Mouse (Mus musculus): ENCODE measurements around the gene Egf.

DNA sequence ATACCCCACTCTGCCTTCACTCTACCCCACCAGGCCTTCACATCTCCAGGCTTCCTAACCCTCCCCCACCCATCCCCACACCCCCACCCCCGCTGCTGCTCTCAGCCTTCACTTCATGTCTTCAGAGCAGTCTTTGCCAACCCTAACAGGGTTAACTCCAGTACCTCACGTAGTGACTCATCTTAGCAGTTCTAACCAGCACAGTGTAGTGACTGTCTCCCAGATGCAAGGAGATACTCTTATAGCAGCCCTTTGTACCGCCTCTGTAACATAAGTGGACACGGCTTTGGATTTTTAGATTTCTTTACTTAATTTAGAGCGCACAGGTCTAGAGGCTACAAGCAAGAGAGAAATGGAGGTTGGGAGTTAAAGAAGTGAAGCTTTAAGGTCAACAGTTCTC, 106.5 kb downstream of the Egf start:
- no peak for TF ChIP-seq CTCF (IDR thresholded peaks at IDR 0.05; ENCODE audit: borderline replicate concordance, insufficient read depth, low read depth, low read length)
- TF ChIP-seq POLR2A (IDR thresholded peaks at IDR 0.05; ENCODE audit: borderline replicate concordance, insufficient read depth, low read length): no peak
